ENCODE assay signal across 24 mouse cellular contexts in genomic region chr16:42635766-42636165, GRCm38 (mm10).
"Had no signal": no experiment of that assay in that cellular context is flagged by ENCODE, and none has a peak within 500 bp of the region (broad histone marks: within the 10 kb centered on the region; RNA-seq: fewer than 3 reads in every experiment).

No protein-coding gene starts in this region.

- DNase-seq: gastrocnemius, adult 2 months; gastrocnemius, postnatal 10 days; gastrocnemius, postnatal 25 days; heart, adult 2 months; heart, postnatal 14 days; heart, postnatal 36 days; kidney, adult 18-20 months; kidney, adult 8-10 months; kidney, postnatal 10 days; kidney, postnatal 25 days; kidney, postnatal 4 days; layer of hippocampus, postnatal 36 days had no signal

- H3K27me3 ChIP-seq: heart, embryonic 13.5 days; heart, embryonic 15.5 days; intestine, embryonic 15.5 days; limb, embryonic 12.5 days had no signal

- ATAC-seq: forebrain, embryonic 16.5 days; hindbrain, embryonic 16.5 days; inflammation-experienced regulatory T-cells, adult 6 months; intestine, embryonic 15.5 days; intestine, postnatal 0 days had no signal

- H3K27ac ChIP-seq: gastrocnemius, adult 2 months; heart, adult 2 months; heart, embryonic 13.5 days; heart, embryonic 15.5 days; hindbrain, embryonic 14.5 days; intestine, embryonic 15.5 days; layer of hippocampus, adult 2 months; limb, embryonic 10.5 days; limb, embryonic 12.5 days had no signal

- H3K9ac ChIP-seq: heart, embryonic 13.5 days; heart, embryonic 15.5 days; hindbrain, embryonic 14.5 days; intestine, embryonic 15.5 days; limb, embryonic 12.5 days had no signal

- H3K4me1 ChIP-seq: heart, embryonic 15.5 days; intestine, embryonic 15.5 days; limb, embryonic 10.5 days; limb, embryonic 12.5 days had no signal

- H3K9me3 ChIP-seq: heart, embryonic 13.5 days; heart, embryonic 15.5 days; intestine, embryonic 15.5 days; limb, embryonic 10.5 days; limb, embryonic 12.5 days had no signal

- H3K36me3 ChIP-seq: heart, embryonic 13.5 days; heart, embryonic 15.5 days; intestine, embryonic 15.5 days; limb, embryonic 10.5 days; limb, embryonic 12.5 days had no signal

- H3K4me3 ChIP-seq: gastrocnemius, adult 2 months; heart, adult 2 months; heart, embryonic 13.5 days; heart, embryonic 15.5 days; intestine, embryonic 15.5 days; layer of hippocampus, adult 2 months; limb, embryonic 10.5 days; limb, embryonic 12.5 days had no signal

- H3K4me2 ChIP-seq: heart, embryonic 11.5 days; heart, embryonic 15.5 days; hindbrain, embryonic 14.5 days; intestine, embryonic 15.5 days; limb, embryonic 12.5 days had no signal
